Mouse (Mus musculus): ENCODE measurements around the gene Trpc5.
A peak's percentile ranks its signal among the peaks of the same experiment; 100 is the strongest.

Gene Trpc5

GRCm38 (mm10) chrX:144688142-144688206, at the start of gene Trpc5:
TSS of gene Trpc5 (minus strand) at chrX:144688180.
- DNase-seq, result no peak

GRCm38 (mm10) chrX:144716330-144716729, 28.4 kb upstream of the Trpc5 start:
- DNase-seq, result no peak

GRCm38 (mm10) chrX:144689859-144690181, 1.8 kb upstream of the Trpc5 start:
- DNase-seq, result peak in 1 of 2 experiments; percentile 2

- peak; percentile 0 to 4 for DNase-seq
Measured at GRCm38 (mm10) chrX:144689119-144689858, 1.3 kb upstream of the Trpc5 start.

GRCm38 (mm10) chrX:144688207-144689118, 483 bp upstream of the Trpc5 start, which contains the start of gene Rtl4:
TSS of gene Rtl4 (plus strand) at chrX:144688907.
- DNase-seq, result peak; percentile 2 to 22

- no peak for DNase-seq
Measured at GRCm38 (mm10) chrX:144687742-144688141, 238 bp downstream of the Trpc5 start.

- no peak for DNase-seq
Measured at GRCm38 (mm10) chrX:144652196-144652595, 35.8 kb downstream of the Trpc5 start.

- DNase-seq, result no peak
Measured at GRCm38 (mm10) chrX:144645394-144645793, 42.6 kb downstream of the Trpc5 start.

GRCm38 (mm10) chrX:144644756-144645155, 43.2 kb downstream of the Trpc5 start:
- no peak for DNase-seq

- DNase-seq, result no peak
Measured at GRCm38 (mm10) chrX:144612753-144613152, 75.2 kb downstream of the Trpc5 start.

- no peak for DNase-seq
Measured at GRCm38 (mm10) chrX:144536431-144536830, 151.5 kb downstream of the Trpc5 start.

GRCm38 (mm10) chrX:144526042-144526441, 161.9 kb downstream of the Trpc5 start:
- no peak for DNase-seq

- no peak for DNase-seq
Measured at GRCm38 (mm10) chrX:144523239-144523638, 164.7 kb downstream of the Trpc5 start.

GRCm38 (mm10) chrX:144491394-144491793, 196.6 kb downstream of the Trpc5 start:
- DNase-seq, result no peak

GRCm38 (mm10) chrX:144464416-144464815, 223.6 kb downstream of the Trpc5 start:
- no peak for DNase-seq

GRCm38 (mm10) chrX:144456281-144456680, 231.7 kb downstream of the Trpc5 start, which contains the start of gene Trpc5os:
TSS of gene Trpc5os (plus strand) at chrX:144456581.
- no peak for DNase-seq

GRCm38 (mm10) chrX:144423848-144424247, 264.1 kb downstream of the Trpc5 start:
- DNase-seq, result no peak

- DNase-seq, result no peak
Measured at GRCm38 (mm10) chrX:144421091-144421490, 266.9 kb downstream of the Trpc5 start.

GRCm38 (mm10) chrX:144420259-144420658, 267.7 kb downstream of the Trpc5 start:
- DNase-seq, result no peak

- DNase-seq, result no peak
Measured at GRCm38 (mm10) chrX:144408036-144408435, 279.9 kb downstream of the Trpc5 start.

GRCm38 (mm10) chrX:144403526-144403925, 284.5 kb downstream of the Trpc5 start:
- peak; percentile 50 to 53 for DNase-seq

GRCm38 (mm10) chrX:144374196-144374595, 313.8 kb downstream of the Trpc5 start:
- no peak for DNase-seq

GRCm38 (mm10) chrX:144338355-144338754, 349.6 kb downstream of the Trpc5 start:
- DNase-seq, result no peak

- DNase-seq, result no peak
Measured at GRCm38 (mm10) chrX:144337938-144338337, 350.0 kb downstream of the Trpc5 start.
